In the genomic region with DNA sequence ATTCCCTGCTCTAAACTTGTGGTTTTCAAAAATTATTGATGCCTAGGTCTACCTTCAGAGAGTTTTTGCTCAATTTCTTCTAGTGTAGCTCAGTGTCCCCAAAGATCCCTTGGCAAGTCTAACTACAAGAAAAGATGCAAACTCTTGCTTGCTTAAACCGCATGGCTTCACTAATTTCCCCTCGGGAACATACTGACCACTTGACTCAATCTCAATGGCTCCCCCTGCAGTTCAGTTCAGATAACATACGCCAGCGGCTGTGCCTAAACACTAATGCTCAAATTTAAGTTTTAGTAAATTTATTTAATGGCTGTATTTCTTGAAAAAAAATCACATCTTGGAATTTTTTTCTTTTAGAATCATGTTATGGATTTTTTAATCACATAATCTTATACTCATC, we compare ENCODE assay signal across 9 mouse cellular contexts. TPM values are rescaled to one million over a fixed set of nuclear protein-coding genes. Genes with fewer than 3 reads are reported as not detected.
DNase-seq lines count a peak whose midpoint lies in the region; ATAC-seq lines count a peak whose summit lies in the region.
"Had no signal": no experiment of that assay in that cellular context is flagged by ENCODE, and none has a peak within 500 bp of the region (broad histone marks: within the 10 kb centered on the region; RNA-seq: fewer than 3 reads in every experiment).

No protein-coding gene starts in this region.

- peaks cover 7% of the 10 kb centered on the region; the same call in 1 of the 2 replicates for H3K4me1 ChIP-seq in heart, embryonic 16.5 days (ENCODE audit: control insufficient read depth, insufficient read depth, low read length)
- H3K4me1 ChIP-seq: lung, embryonic 15.5 days had no signal

- no peaks in the 10 kb centered on the region for H3K9me3 ChIP-seq in heart, embryonic 16.5 days (replicated peaks; ENCODE audit: control insufficient read depth, low read length)
- H3K9me3 ChIP-seq: lung, embryonic 15.5 days had no signal

- DNase-seq in spleen, postnatal 36 days (ENCODE audit: low spot score in 2 of 2): peak; percentile 7 to 17
- no peak for DNase-seq in spleen, adult 12 weeks (ENCODE audit: low spot score)
- DNase-seq in adrenal gland, adult 2 months: peak; percentile 23
- peak; percentile 76 to 79 for DNase-seq in cerebellum, postnatal 14 days
- DNase-seq in layer of hippocampus, adult 9-11 months: peak; percentile 34
- DNase-seq in ovary, postnatal 14 days (ENCODE audit: low spot score): peak; percentile 34

- H3K4me3 ChIP-seq in heart, embryonic 16.5 days (ENCODE audit: low read length): no peak overlapping the region
- H3K4me3 ChIP-seq: erythroblast, embryonic 14.5 days; lung, embryonic 15.5 days had no signal

- no peaks in the 10 kb centered on the region for H3K27me3 ChIP-seq in heart, embryonic 16.5 days (ENCODE audit: control insufficient read depth, insufficient read depth, low read length)
- H3K27me3 ChIP-seq: lung, embryonic 15.5 days had no signal

- 28% methylated on average over 4 of the region's 4 CpGs for WGBS in heart, embryonic 16.5 days

- H3K9ac ChIP-seq in heart, embryonic 16.5 days (ENCODE audit: low read length): no peak overlapping the region
- H3K9ac ChIP-seq: lung, embryonic 15.5 days had no signal

- peak; percentile 72 for ATAC-seq in heart, embryonic 16.5 days (replicated peaks; ENCODE audit: extremely low read depth, insufficient read depth, low FRiP score)

- no peak overlapping the region for H3K27ac ChIP-seq in heart, embryonic 16.5 days (ENCODE audit: low read length)
- H3K27ac ChIP-seq: lung, embryonic 15.5 days had no signal

- H3K36me3 ChIP-seq in heart, embryonic 16.5 days (ENCODE audit: control insufficient read depth, insufficient read depth): no peaks in the 10 kb centered on the region
- H3K36me3 ChIP-seq: lung, embryonic 15.5 days had no signal

- no peak overlapping the region for H3K4me2 ChIP-seq in heart, embryonic 16.5 days (ENCODE audit: low read depth, low read length)
- H3K4me2 ChIP-seq: lung, embryonic 15.5 days had no signal

RNA-seq across cellular contexts. Expression of gene Slc8a1, which starts 49.2 kb away (rescaled TPM):
- total RNA-seq in adrenal gland, adult 2 months (2021): 1 to 10 TPM; 5.7 to 8.4 TPM
- polyA plus RNA-seq in adrenal gland, adult 2 months (2012; rRNA removed): 0.07 and 0.57 TPM in 2 replicates
- 84.6 and 88.5 TPM in 2 replicates for polyA plus RNA-seq in heart, embryonic 16.5 days (2015; fragmentation: Nextera tagmentation; extraction: Ambion mirVana)
- polyA plus RNA-seq: erythroblast, embryonic 14.5 days had no signal

Comparison
In these comparisons a context has a peak if more than half of its experiments do, and no peak if none do; other contexts are left out.
1. RNA of gene Slc8a1, which starts 49.2 kb away (polyA plus RNA-seq): 84.6 to 88.5 TPM in heart, embryonic 16.5 days; 0.07 to 0.57 TPM in adrenal gland, adult 2 months; every median in the first group is over 10 times any median in the second.